Mouse (Mus musculus): ENCODE results near the gene Cmtm4. TPM values are rescaled to one million over a fixed set of nuclear protein-coding genes. Genes with fewer than 3 reads are reported as not detected.
A peak's percentile ranks its signal among the peaks of the same experiment; 100 is the strongest.

Gene Cmtm4
- total and polyA plus RNA-seq, 3 experiments: 19.5 to 53.2 (median 31.1) TPM

DNA sequence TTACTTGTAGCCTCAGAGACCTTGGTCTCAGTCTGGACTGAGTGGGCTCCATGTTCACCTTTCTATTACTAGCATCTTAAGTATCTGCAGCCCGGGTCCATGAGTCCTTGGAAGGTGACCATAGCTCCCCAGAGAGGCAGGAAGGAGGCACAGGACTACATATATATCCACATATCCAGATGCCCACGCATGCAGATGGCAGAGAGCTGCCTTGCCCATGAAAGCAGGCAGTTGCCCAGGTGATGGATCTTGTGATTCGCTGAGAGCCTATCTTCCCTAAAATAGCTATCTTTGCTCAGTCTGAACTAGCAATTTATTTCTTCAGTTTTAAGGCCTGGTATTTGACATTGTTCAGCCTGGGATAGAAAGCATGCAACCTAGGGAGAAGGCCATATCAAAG lies 15.9 kb upstream of the Cmtm4 start:
- DNase-seq: no peak

DNA sequence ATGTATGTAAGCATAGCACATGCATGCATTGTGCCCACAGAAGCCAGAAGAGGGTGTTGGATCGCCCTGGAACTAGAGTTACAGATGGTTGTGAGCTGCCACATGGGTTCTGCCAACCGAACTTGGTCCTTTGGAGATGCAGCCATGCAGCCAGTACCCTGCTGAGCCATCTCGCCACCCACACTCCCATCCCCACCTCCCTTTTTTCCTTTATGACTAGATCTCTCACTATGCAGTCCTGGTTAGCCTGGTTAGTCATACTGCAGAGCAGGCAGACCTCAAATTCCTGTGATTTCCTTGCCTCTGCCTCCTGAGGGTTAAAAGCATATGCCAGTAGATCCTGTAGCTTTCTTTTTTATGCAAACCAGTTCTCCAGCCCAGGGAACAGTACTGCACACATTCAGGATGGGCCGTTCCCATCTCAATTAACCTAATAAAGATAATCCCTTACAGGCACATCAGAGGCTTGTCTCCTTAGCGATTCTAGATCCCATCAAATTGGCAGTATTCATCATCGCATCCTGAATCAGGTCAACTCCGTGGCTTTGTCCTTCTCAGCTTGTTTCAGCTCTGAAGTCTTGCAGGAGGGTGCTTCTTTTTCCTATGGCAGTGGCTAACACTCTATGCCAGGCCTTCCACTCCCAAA lies 15.1 kb upstream of the Cmtm4 start:
- DNase-seq: no peak

DNA sequence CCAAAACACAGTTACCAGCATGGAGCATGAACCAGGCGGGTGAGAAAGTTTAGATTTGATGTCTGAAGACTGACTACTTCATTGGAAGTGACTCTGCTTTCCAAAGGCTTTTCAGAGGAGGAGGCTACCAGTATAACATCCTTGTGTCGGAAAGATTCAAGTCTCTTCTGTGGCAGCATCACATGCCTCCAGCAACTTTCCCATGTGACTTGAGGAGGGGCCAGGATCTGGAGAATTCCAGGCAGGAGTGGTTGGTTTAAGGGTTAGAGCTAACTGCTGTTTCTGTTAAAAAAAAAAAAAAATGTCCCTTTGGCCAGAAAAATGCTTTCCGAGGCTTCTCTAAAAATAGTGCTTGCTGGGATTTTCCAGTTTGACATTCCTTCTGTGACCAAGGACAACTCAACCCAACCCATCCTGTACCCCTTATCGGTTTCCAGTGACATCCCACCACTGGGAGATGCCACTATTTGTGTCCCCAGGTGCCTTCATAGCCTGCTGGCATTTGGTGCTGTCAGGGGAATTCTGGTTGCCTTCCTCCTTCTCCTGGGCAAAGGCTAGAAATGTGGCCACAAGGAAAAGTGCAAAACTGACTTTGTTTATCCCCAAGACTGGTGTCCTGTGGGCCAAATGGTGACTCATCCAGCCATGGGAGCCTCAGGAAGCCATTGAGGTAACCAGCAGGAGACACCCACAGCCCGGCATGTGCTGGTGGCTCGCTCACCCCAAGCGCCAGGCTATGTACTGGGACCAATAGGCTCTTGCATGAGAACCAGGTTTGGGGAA lies 12.9 kb upstream of the Cmtm4 start:
- peak; percentile 37 for DNase-seq

DNA sequence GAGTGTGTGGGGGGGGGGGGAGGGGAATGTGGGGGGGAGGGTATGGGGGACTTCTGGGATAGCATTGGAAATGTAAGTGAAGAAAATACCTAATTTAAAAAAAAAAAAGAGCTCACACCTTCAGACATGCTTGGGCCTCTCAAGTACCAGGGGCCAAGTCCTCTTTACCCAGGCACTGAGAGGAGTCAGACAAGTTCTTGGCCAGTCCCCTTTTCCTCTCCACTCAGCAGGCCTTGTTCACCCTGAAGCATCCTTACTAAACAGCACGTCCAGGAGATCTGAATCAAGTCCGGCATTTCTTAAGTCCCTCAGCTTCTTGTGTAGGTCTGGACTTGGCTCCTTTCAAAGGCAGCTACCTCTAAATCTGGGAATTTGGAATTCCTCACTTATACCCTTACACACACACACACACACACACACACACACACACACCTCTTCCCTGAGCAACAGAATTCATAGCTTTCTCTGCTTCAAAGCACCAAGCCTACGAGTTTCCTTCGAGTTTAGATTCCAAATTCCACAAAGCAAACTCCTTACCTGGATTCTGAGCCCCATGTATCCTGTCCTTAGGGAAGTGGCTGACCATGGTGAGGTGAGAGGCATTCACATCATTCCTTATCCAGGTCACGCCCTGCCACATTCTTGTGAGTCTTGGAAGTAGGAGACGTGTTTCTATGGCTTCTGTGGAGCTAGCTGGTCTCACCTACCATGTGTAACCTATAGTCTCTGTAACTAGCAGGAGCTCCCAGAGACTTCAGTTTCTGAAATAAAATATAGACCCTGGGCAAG lies 10.9 kb upstream of the Cmtm4 start:
- DNase-seq: no peak

DNA sequence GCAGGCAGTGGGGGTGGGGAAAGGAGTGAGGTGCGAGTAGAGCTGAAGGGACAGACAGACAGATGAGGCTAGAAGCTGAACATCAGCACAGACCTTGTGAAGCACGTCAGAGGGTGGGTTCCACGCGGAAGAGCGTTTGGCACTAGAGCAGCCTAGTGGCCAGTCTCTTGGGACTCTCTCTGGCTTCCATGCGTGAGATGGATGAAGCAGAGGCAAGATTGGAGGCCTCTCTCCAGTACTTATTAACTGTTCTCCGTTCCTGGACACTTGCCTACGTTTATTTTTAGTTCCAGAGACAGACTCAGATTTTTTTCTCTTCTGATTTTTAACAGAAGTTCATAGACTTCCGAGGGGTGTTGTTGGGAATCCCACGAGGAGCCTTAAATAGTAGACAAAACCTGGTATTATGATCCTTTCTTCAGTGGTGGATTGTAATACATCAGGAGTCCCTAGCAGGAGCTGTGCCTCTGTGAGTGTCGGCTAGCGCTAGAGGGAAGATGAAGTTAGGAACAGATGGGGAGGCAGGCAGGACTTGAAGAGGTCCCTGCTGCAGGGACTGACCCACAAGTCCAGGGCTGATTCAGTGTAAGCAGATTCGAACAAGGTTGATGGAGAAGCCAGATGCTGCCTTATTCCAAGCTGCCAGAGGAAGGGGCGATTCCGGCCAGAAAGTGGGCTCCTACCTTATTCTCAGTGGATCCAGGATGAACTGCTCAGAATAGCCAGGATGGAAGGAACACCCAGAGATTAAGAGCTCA lies 10.0 kb upstream of the Cmtm4 start:
- DNase-seq: no peak

DNA sequence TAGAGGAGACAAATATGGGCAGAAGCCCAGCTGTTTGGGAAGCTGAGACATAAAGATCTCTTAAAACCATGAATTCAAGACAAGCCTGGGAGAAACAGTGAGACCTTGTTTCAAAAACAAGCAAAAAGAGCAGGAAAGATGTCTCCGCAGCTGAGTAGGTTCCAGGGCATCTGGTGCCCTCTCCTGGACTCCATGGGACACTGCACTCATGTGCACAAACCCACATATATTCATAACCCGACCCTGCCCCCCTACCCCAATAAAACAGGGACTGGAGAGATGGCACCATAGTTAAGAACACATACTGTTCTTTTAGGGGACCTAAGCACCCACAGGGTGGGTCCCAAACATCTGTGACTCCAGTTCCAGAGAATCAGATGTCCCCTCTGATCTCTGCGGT lies 8.0 kb upstream of the Cmtm4 start:
- DNase-seq: no peak

DNA sequence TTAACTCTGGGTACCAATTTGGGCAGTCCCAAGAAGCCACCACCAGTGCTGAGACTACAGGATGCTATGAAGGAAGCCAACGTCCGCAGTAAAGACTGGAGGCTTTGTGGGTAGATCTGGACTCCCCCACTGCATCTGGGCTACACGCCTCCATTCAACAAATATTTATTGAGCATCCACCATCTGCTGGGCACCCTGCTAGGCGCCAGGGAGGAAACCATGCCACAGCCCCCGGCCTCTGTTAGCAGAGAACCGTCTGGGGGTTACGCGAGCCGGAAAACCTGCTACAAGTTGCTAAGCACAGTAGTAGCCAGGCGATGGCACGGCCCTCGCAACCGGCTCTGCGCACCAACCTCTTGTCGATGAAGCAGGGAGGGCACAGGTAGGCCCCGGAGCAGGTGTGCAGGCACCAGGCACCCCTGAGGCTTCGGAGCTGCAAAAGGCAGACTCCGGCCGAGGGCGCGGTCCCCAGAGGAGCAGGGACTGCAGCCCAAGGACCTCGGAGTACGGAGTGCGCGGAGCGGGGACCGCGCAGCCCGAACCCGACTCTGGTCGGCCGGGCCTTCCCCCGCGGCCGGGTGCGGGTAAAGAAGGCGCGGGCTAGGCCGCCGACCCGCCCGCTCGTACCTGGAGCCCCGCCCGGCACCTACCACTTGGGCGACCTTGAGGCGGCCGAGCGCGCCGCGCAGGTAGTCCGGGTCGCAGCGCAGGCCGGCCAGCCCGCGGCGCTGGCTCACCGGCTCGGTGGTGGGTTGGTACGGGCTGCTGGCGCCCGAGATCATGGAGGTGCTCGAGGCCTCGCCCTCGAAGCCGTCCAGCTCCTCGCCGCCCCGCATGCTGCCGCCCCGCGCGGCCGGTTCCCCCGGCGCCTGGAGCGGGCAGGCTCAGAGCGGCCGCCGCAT lies 555 bp downstream of the Cmtm4 start:
- peak; percentile 74 for DNase-seq

DNA sequence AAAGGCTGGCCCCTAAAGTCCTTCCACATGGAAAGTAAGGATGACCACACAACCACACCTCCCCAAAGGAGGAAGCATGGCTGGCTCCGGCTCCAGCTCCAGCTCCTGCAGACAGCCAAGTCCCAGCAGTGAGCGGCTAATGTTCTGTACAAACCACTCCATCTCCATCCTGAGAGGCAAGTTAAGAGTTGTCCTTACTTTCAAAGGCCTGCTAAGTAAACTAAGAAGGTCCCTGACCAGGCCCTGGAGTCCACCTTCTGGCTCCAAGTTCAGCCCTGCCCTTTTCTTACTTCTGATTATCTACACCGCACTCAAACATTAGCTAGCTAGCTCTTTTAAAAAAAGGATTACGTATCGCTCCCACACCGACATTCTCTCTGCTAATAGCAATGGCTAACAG lies 1.8 kb downstream of the Cmtm4 start:
- DNase-seq: no peak

DNA sequence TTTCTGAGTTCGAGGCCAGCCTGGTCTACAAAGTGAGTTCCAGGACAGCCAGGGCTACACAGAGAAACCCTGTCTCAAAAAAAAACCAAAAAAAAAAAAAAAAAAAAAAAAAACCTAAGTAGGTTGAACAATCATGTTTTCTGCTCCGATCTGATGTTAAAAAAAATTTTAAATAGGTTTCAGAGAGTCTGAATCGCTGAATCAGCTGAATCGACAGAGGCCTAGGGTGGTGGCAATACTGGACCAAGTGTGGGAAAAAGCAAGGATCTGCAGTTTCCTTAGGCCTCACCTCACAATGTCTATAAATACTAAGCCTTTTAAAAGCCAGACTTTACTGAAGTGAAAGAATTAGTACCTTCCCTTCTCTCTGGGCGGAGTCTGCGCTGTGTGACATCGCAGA lies 2.5 kb downstream of the Cmtm4 start:
- no peak for DNase-seq

DNA sequence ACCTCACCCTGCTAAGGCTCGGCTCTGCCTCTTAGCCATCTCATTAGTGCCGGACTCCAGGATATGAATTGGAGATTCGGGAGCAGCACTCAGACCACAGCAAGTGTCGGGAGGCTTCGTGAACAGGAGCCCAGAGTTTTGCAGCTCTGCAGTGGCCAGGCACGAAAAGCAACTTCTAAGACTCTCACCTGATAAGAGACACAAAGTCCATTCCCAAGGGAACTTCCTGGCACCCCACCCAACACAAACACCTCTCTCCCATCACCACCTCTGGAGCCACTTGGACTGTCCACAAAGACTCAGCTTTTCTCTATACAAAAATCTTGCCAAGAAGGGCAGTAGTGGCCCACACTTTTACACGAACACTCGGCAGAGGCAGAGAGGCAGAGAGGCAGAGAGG lies 5.4 kb downstream of the Cmtm4 start:
- DNase-seq: no peak

DNA sequence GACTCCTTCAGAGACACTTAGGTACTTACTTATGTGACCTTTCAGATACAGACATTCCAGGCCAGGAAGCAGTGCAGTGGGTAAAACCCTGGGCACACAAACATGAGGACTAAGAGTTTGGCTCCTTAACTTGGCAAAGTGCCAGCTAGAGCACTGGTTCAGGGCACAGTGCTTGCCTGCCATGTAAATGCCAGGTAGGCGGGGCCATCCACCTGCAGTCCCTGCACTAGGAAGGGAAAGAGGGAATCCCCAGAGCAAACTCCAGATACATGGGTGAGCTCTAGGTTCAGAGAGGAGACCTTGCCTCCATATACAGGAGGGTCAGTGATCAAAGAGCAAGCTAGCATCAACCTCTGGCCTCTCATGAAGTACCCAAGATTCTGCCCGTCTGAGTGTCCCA lies 7.6 kb downstream of the Cmtm4 start:
- peak; percentile 64 for DNase-seq

DNA sequence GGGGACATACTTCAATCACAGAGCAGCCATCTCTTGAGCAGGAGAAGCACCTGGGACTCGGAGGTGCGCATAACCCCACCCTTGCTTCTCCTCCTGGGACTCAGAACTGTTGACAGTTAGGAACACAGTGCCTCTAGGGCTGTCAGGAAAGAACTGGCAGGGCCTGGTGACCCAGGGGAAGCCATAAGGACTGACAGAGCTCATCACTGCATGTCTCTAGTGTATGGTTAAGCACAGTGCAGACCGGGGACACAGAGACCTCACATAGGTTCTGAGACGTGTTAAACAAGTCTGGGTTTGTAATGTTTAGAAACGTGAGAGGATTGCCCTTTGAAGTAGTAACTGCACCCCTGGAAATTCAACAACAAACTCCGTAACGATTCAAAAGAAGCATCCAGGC lies 8.1 kb downstream of the Cmtm4 start:
- DNase-seq: no peak

DNA sequence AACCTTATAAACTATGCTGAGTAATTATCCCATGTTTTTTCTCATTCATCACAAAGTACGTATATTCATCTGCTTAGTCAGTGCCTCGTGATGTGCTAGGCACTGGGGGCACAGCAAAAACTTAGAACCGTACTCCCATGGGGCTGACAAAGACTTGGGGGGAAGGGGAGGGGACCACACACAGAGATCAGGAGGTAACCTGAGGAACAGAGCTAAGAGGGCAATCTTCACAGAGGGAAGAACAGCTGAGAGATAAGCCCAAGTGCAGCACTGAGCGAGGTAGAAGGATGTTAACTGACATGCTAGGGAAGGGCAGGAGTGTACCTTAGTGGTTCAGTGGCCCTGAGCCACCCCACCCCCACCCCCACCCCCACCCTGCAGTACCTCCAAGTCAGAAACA lies 8.9 kb downstream of the Cmtm4 start:
- no peak for DNase-seq

DNA sequence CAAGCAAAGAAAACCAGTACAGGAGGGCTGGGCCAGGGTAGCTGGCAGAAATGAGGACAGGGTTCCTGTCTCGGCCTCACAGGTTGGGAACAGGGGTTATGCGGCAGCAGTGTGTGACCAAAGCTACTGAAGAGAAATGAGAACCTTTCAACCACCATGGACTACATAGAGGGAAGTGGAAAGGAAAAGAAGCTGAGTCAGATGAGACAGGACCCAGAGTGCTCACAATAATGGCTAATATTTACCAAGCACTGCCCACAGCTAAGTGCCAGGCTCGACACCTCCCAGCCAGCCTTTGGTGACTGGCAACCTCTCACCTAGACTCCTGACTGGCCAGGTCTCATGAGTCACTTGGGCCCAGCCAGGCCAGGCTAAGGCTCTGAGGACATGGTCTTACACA lies 11.6 kb downstream of the Cmtm4 start:
- DNase-seq: peak; percentile 45

DNA sequence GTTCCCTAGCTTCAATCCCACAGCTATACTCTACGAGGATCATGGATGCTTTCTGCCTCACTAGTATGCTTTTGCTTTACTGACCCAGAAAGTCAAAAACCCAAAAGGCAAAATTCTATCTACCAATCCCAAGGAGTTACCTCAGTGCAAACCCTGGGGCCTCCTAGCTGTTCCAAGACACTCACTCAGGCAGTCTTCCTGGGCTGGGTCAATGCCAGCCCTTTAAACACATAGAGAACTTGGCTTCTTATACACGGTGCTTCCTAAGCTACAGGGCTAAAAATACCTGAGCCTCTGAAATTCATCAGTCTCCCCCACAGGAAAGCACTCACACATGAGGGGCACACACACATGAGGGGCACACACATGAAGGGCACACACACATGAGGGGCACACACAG lies 12.3 kb downstream of the Cmtm4 start:
- DNase-seq: no peak

DNA sequence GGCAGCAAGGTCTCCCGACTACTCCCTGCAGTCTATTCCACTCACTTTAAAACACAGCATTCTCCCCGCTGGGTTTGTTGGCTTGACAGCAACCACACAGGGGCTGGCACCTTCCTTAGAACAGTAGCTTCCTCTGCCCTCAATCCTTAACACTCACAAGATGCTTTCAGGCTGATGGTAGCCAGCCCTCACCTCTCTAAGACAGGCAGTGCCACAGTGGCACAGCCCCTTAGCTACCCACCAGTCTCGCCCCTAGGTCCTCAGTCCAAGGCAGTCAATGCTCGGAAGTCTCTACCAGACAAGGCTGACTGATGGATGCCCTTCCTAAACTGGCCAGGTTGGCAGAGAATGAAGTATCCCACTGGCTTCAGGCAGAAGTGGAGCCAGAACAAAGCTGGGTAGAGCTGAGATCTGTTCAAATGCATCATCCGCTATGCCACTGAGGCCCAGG lies 14.6 kb downstream of the Cmtm4 start:
- DNase-seq: no peak

DNA sequence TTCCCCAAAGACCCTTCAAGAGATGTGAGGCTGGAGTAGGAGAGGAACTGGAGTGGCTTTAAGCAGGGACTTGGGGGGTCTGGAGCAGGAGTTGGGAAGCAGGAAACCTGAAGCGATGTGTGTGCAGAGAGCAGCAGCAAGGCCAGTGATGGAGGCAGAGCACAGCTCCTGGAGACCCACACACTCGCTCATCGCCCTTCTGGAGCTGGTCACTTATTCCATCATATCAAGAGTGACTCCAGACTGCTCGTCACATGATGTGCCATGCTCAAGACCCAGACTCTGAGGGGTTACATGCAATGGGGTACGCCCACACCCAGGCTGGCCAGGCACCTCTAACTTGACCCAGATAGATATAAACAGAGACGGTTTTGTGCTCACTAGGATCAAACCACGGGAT lies 15.3 kb downstream of the Cmtm4 start:
- no peak for DNase-seq

DNA sequence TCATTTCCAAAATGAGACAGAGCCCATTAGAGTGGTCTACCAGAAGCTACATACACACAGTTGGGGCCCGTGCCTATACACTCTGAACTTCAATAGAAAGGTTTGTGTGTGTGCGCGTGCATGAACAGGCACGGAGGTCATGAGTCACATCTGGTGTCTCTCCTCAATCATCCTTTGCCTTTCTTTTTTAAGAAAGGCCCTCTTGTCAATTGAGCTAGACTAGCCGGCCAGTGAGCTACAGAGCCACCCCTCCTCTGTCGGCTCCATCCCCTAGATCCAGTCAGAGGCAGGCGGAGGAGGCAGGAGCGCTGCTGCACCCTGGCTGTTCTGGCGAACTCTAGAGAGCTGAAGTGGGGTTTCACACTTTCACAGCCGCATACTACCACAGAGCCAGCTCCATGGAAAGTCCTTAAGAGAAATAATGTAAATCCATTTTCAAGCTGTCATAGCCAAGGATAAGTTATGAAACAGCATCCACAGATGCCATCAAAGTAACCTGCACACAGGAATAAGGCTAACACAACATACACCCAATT lies 16.2 kb downstream of the Cmtm4 start:
- DNase-seq: no peak

DNA sequence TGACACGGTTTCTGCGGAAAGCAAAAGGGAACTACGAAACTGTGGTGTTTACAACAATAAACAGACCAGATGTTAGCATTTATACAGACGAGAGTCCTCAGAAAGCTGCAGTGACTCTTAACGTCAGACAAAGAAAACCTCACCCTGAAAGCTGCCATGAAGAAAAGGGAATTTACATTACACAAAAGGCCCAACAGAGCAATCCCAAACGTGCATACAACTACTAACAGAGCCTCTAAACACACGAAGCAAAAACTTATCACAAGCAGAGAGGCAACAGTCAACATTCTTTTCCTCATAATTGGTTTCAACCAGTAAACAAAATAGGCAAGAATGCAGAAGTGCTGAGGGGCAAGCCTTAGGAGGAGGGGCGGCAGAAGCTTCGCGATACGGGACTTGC lies 18.9 kb downstream of the Cmtm4 start:
- DNase-seq: no peak

DNA sequence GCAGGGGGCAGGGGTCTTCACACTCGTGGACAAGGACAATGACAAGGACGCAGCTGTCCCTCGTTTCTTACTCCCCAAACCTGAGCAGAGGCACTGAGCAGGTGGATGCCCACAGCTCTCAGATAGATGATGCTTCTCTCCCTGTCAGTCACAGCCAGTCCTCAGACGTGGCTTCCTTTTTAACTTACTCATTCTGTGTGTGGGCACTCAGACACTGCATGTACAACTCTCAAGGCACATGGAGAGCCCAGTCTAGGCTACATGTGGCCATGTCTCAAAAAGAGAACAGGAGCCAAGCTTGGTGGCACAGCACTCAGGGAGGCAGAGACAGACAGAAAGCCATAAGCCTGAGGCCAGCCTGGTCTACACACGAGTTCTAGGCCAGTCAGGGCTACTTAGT lies 19.6 kb downstream of the Cmtm4 start:
- no peak for DNase-seq

All from adrenal gland, adult 2 months (tissue).